In genomic region chrX:85046631-85047030, GRCm38 (mm10) we compare ENCODE assay signal across 28 mouse cellular contexts.
"Had no signal": no experiment of that assay in that cellular context is flagged by ENCODE, and none has a peak within 500 bp of the region (broad histone marks: within the 10 kb centered on the region; RNA-seq: fewer than 3 reads in every experiment).

No protein-coding gene starts in this region.

- H3K4me1 ChIP-seq: heart, embryonic 10.5 days; heart, embryonic 12.5 days; hindbrain, embryonic 10.5 days; hindbrain, embryonic 12.5 days; intestine, embryonic 15.5 days; limb, embryonic 10.5 days; limb, embryonic 12.5 days; liver, embryonic 13.5 days; liver, embryonic 15.5 days had no signal

- DNase-seq: gastrocnemius, adult 2 months; gastrocnemius, postnatal 10 days; gastrocnemius, postnatal 25 days; heart, adult 18-20 months; heart, postnatal 10 days; heart, postnatal 4 days; kidney, adult 18-20 months; kidney, adult 8-10 months; kidney, postnatal 10 days; kidney, postnatal 25 days; kidney, postnatal 4 days; layer of hippocampus, adult 9-11 months; liver; liver, embryonic 13.5 days had no signal

- H3K4me3 ChIP-seq: gastrocnemius, adult 2 months; heart, embryonic 10.5 days; heart, embryonic 12.5 days; hindbrain, embryonic 10.5 days; hindbrain, embryonic 12.5 days; intestine, embryonic 15.5 days; layer of hippocampus, adult 2 months; limb, embryonic 10.5 days; limb, embryonic 12.5 days; liver, embryonic 13.5 days; liver, embryonic 15.5 days had no signal

- H3K9me3 ChIP-seq: heart, embryonic 10.5 days; heart, embryonic 12.5 days; hindbrain, embryonic 10.5 days; hindbrain, embryonic 12.5 days; intestine, embryonic 15.5 days; limb, embryonic 10.5 days; limb, embryonic 12.5 days; liver, embryonic 13.5 days; liver, embryonic 15.5 days had no signal

- H3K9ac ChIP-seq: heart, embryonic 12.5 days; hindbrain, embryonic 12.5 days; hindbrain, embryonic 14.5 days; intestine, embryonic 15.5 days; limb, embryonic 12.5 days; liver, embryonic 13.5 days; liver, embryonic 15.5 days had no signal

- ATAC-seq: hindbrain, embryonic 16.5 days; inflammation-experienced regulatory T-cells, adult 6 months; intestine, embryonic 15.5 days; intestine, postnatal 0 days had no signal

- H3K4me2 ChIP-seq: heart, embryonic 12.5 days; hindbrain, embryonic 12.5 days; hindbrain, embryonic 14.5 days; intestine, embryonic 15.5 days; limb, embryonic 12.5 days; liver, embryonic 11.5 days; liver, embryonic 13.5 days; liver, embryonic 15.5 days had no signal

- H3K36me3 ChIP-seq: heart, embryonic 10.5 days; heart, embryonic 12.5 days; hindbrain, embryonic 10.5 days; hindbrain, embryonic 12.5 days; intestine, embryonic 15.5 days; limb, embryonic 10.5 days; limb, embryonic 12.5 days; liver, embryonic 13.5 days; liver, embryonic 15.5 days had no signal

- H3K27ac ChIP-seq: gastrocnemius, adult 2 months; heart, embryonic 10.5 days; hindbrain, embryonic 10.5 days; hindbrain, embryonic 12.5 days; hindbrain, embryonic 14.5 days; intestine, embryonic 15.5 days; layer of hippocampus, adult 2 months; limb, embryonic 10.5 days; limb, embryonic 12.5 days; liver, embryonic 13.5 days; liver, embryonic 15.5 days had no signal

- H3K27me3 ChIP-seq: heart, embryonic 12.5 days; liver, embryonic 13.5 days had no signal
